Mouse (Mus musculus): ENCODE measurements around the gene Rab8a. TPM values are rescaled to one million over a fixed set of nuclear protein-coding genes. Genes with fewer than 3 reads are reported as not detected.

Rab8a gene
- polyA plus RNA-seq, 1 experiment from 2014 or later: 53.2 TPM

Other genes starting within 250 kb of the Rab8a start
- 17.7 and 20.1 TPM in 2 replicates for gene Zfp961, start 210.2 kb upstream of the Rab8a start, polyA plus RNA-seq (2014; fragmentation: Nextera tagmentation; extraction: Ambion mirVana)
- gene Cyp4f18, start 151.6 kb upstream of the Rab8a start, polyA plus RNA-seq (2014; fragmentation: Nextera tagmentation; extraction: Ambion mirVana): 0.66 and 0.68 TPM in 2 replicates
- not detected in 2 replicates for gene Olfr372, start 120.0 kb upstream of the Rab8a start, polyA plus RNA-seq (2014; fragmentation: Nextera tagmentation; extraction: Ambion mirVana)
- gene Olfr373, start 78.0 kb upstream of the Rab8a start, polyA plus RNA-seq (2014; fragmentation: Nextera tagmentation; extraction: Ambion mirVana): not detected in 2 replicates
- 0.04 TPM in 1 of 2 replicates, not detected in the other for gene Olfr374, start 54.2 kb upstream of the Rab8a start, polyA plus RNA-seq (2014; fragmentation: Nextera tagmentation; extraction: Ambion mirVana)
- 102 and 174 TPM in 2 replicates for gene Tpm4, start 26.2 kb upstream of the Rab8a start, polyA plus RNA-seq (2014; fragmentation: Nextera tagmentation; extraction: Ambion mirVana)
- not detected in 2 replicates for gene Hsh2d, start 28.4 kb downstream of the Rab8a start, polyA plus RNA-seq (2014; fragmentation: Nextera tagmentation; extraction: Ambion mirVana)
- gene Cib3, start 51.6 kb downstream of the Rab8a start, polyA plus RNA-seq (2014; fragmentation: Nextera tagmentation; extraction: Ambion mirVana): not detected in 2 replicates
- gene Gm11034, start 52.4 kb downstream of the Rab8a start, polyA plus RNA-seq (2014; fragmentation: Nextera tagmentation; extraction: Ambion mirVana): not detected in 2 replicates
- 60.5 and 71.7 TPM in 2 replicates for gene Fam32a, start 58.5 kb downstream of the Rab8a start, polyA plus RNA-seq (2014; fragmentation: Nextera tagmentation; extraction: Ambion mirVana)
- 220 and 235 TPM in 2 replicates for gene Ap1m1, start 78.8 kb downstream of the Rab8a start, polyA plus RNA-seq (2014; fragmentation: Nextera tagmentation; extraction: Ambion mirVana)
- 12.3 and 13.8 TPM in 2 replicates for gene Gm10282, start 144.1 kb downstream of the Rab8a start, polyA plus RNA-seq (2014; fragmentation: Nextera tagmentation; extraction: Ambion mirVana)
- 4.3 and 6.7 TPM in 2 replicates for gene Klf2, start 157.8 kb downstream of the Rab8a start, polyA plus RNA-seq (2014; fragmentation: Nextera tagmentation; extraction: Ambion mirVana)